Mouse (Mus musculus): Measurements from ENCODE around the gene Enkd1.

Gene Enkd1

GRCm38 (mm10) chr8:105707498-105708403 is at the start of gene Enkd1, which contains the start of gene 4933405L10Rik:
Gene Enkd1, minus strand, starts transcription at chr8:105708210.
Gene 4933405L10Rik, plus strand, starts transcription at chr8:105707655.
- TF ChIP-seq GATA4 (IDR thresholded peaks at IDR 0.05; ENCODE audit: insufficient replicate concordance, low read length), result no peak

- TF ChIP-seq GATA4 (IDR thresholded peaks at IDR 0.05; ENCODE audit: insufficient replicate concordance, low read length), result peak; percentile 81; the same call in 1 of the 2 replicates
Measured at GRCm38 (mm10) chr8:105754688-105755087, 46.7 kb upstream of the Enkd1 start.

GRCm38 (mm10) chr8:105753916-105754315 is 45.9 kb upstream of the Enkd1 start:
- TF ChIP-seq GATA4 (IDR thresholded peaks at IDR 0.05; ENCODE audit: insufficient replicate concordance, low read length), result no peak

GRCm38 (mm10) chr8:105750606-105751005 is 42.6 kb upstream of the Enkd1 start:
- peak; percentile 49; the same call in 1 of the 2 replicates for TF ChIP-seq GATA4 (IDR thresholded peaks at IDR 0.05; ENCODE audit: insufficient replicate concordance, low read length)

GRCm38 (mm10) chr8:105743301-105743700 is 35.3 kb upstream of the Enkd1 start:
- no peak for TF ChIP-seq GATA4 (IDR thresholded peaks at IDR 0.05; ENCODE audit: insufficient replicate concordance, low read length)

- TF ChIP-seq GATA4 (IDR thresholded peaks at IDR 0.05; ENCODE audit: insufficient replicate concordance, low read length), result no peak
Measured at GRCm38 (mm10) chr8:105739216-105739615, 31.2 kb upstream of the Enkd1 start.

- no peak for TF ChIP-seq GATA4 (IDR thresholded peaks at IDR 0.05; ENCODE audit: insufficient replicate concordance, low read length)
Measured at GRCm38 (mm10) chr8:105732186-105732585, 24.2 kb upstream of the Enkd1 start.

GRCm38 (mm10) chr8:105727397-105728124 is 19.6 kb upstream of the Enkd1 start:
- TF ChIP-seq GATA4 (IDR thresholded peaks at IDR 0.05; ENCODE audit: insufficient replicate concordance, low read length), result peak; percentile 79; the same call in 1 of the 2 replicates

GRCm38 (mm10) chr8:105725726-105726125 is 17.7 kb upstream of the Enkd1 start:
- TF ChIP-seq GATA4 (IDR thresholded peaks at IDR 0.05; ENCODE audit: insufficient replicate concordance, low read length), result no peak

GRCm38 (mm10) chr8:105722861-105723260 is 14.9 kb upstream of the Enkd1 start:
- TF ChIP-seq GATA4 (IDR thresholded peaks at IDR 0.05; ENCODE audit: insufficient replicate concordance, low read length), result no peak

GRCm38 (mm10) chr8:105719637-105720036 is 11.6 kb upstream of the Enkd1 start:
- no peak for TF ChIP-seq GATA4 (IDR thresholded peaks at IDR 0.05; ENCODE audit: insufficient replicate concordance, low read length)

GRCm38 (mm10) chr8:105716302-105716945 is 8.4 kb upstream of the Enkd1 start:
- TF ChIP-seq GATA4 (IDR thresholded peaks at IDR 0.05; ENCODE audit: insufficient replicate concordance, low read length), result no peak

- no peak for TF ChIP-seq GATA4 (IDR thresholded peaks at IDR 0.05; ENCODE audit: insufficient replicate concordance, low read length)
Measured at GRCm38 (mm10) chr8:105715042-105715441, 7.0 kb upstream of the Enkd1 start.

GRCm38 (mm10) chr8:105714139-105714538 is 6.1 kb upstream of the Enkd1 start:
- TF ChIP-seq GATA4 (IDR thresholded peaks at IDR 0.05; ENCODE audit: insufficient replicate concordance, low read length), result no peak

- TF ChIP-seq GATA4 (IDR thresholded peaks at IDR 0.05; ENCODE audit: insufficient replicate concordance, low read length), result no peak
Measured at GRCm38 (mm10) chr8:105712286-105712685, 4.3 kb upstream of the Enkd1 start.
